Mouse (Mus musculus): Measurements from ENCODE around the gene Celf2.

DNA sequence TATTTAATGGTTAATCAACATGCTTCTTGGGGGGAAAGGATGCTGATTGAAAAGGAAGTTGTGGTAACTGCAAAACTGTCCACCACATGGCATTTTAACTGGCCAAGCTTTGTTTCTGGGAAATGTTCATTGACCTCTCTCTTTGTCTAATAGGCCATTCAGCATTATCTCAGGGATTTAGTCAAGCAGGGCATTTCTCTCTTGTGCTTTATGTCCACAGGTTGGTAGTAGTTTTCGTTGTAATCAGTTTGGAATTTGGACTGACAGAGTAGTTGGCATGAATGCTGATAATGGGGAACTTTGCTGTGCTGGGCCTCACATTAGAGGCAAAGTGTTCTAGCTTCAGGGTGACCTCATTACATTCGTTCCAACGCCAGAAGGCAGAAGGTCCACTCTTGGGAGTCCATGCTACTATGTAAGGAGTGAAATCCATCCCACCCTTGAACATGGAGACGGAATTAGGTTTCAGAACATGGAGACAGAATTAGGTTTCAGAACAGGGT lies 363.8 kb downstream of the Celf2 start:
- TF ChIP-seq CTCF (IDR thresholded peaks at IDR 0.05; ENCODE audit: control insufficient read depth, insufficient read depth, low read length): no peak
- no peak for TF ChIP-seq POLR2A (IDR thresholded peaks at IDR 0.05; ENCODE audit: borderline replicate concordance, control insufficient read depth, low read depth, low read length)
